Mouse (Mus musculus) fibroblast of lung, adult 2 months (primary cell): Measurements from ENCODE around the gene Ubxn6.

Experiments used
- DNase-seq: peaks from one replicate; pipeline ENCODE4 v3.0.0-alpha.2; 2011; ENCODE audit warnings: low read depth

The Ubxn6 gene

GRCm38 (mm10) chr17:56055945-56056678 is 18.7 kb downstream of the Ubxn6 start:
- no peak for DNase-seq

GRCm38 (mm10) chr17:56054938-56055337 is 19.9 kb downstream of the Ubxn6 start:
- DNase-seq: no peak

- DNase-seq: no peak
Observed at GRCm38 (mm10) chr17:56051369-56051768, 23.5 kb downstream of the Ubxn6 start.

- DNase-seq: no peak
Observed at GRCm38 (mm10) chr17:56040857-56041163, 34.0 kb downstream of the Ubxn6 start.

GRCm38 (mm10) chr17:56040030-56040856 is 34.6 kb downstream of the Ubxn6 start, which contains the start of gene Chaf1a:
Gene Chaf1a, plus strand, starts transcription at chr17:56040439.
- peak; percentile 96 for DNase-seq

GRCm38 (mm10) chr17:56039345-56039744 is 35.5 kb downstream of the Ubxn6 start:
- no peak for DNase-seq

- DNase-seq: no peak
Observed at GRCm38 (mm10) chr17:56038583-56039261, 36.1 kb downstream of the Ubxn6 start.

- DNase-seq: no peak
Observed at GRCm38 (mm10) chr17:56036901-56037287, 37.9 kb downstream of the Ubxn6 start.

- DNase-seq: peak; percentile 96
Observed at GRCm38 (mm10) chr17:56036176-56036900, 38.5 kb downstream of the Ubxn6 start, which contains the start of gene Sh3gl1. Gene Sh3gl1, minus strand, starts transcription at chr17:56036635.

GRCm38 (mm10) chr17:56035216-56035615 is 39.6 kb downstream of the Ubxn6 start:
- DNase-seq: no peak

- no peak for DNase-seq
Observed at GRCm38 (mm10) chr17:56034726-56035100, 40.1 kb downstream of the Ubxn6 start.

GRCm38 (mm10) chr17:56034040-56034725 is 40.6 kb downstream of the Ubxn6 start:
- no peak for DNase-seq

- DNase-seq: no peak
Observed at GRCm38 (mm10) chr17:56032831-56033230, 42.0 kb downstream of the Ubxn6 start.

GRCm38 (mm10) chr17:56032127-56032733 is 42.6 kb downstream of the Ubxn6 start:
- DNase-seq: no peak

- DNase-seq: no peak
Observed at GRCm38 (mm10) chr17:56031431-56031830, 43.4 kb downstream of the Ubxn6 start.

- peak; percentile 75 for DNase-seq
Observed at GRCm38 (mm10) chr17:56030919-56031318, 43.9 kb downstream of the Ubxn6 start.

GRCm38 (mm10) chr17:56030238-56030870 is 44.5 kb downstream of the Ubxn6 start:
- DNase-seq: no peak

- no peak for DNase-seq
Observed at GRCm38 (mm10) chr17:56027801-56028441, 46.9 kb downstream of the Ubxn6 start.

GRCm38 (mm10) chr17:56026881-56027280 is 47.9 kb downstream of the Ubxn6 start:
- no peak for DNase-seq

- DNase-seq: peak; percentile 75
Observed at GRCm38 (mm10) chr17:56026303-56026702, 48.5 kb downstream of the Ubxn6 start.
